Mouse (Mus musculus) embryonic facial prominence, embryonic 13.5 days (tissue): ENCODE results near the gene Mnd1. TPM values are rescaled to one million over a fixed set of nuclear protein-coding genes. Genes with fewer than 3 reads are reported as not detected.

Experiments used
- ATAC-seq: fragments of 200-750 bp; cut with Nextera tagmentation; 2 replicates; pipeline ENCODE4 v1.8.0; 2017; ENCODE audit warnings: low read depth; ENCODE audit not compliant: insufficient number of reproducible peaks, insufficient read depth, low FRiP score, low TSS enrichment
- H3K27ac ChIP-seq: fragments of 300-500 bp; sonication (generic); 2 replicates; pipeline ENCODE4 v1.5.1; 2015; ENCODE audit warnings: moderate library complexity, mild to moderate bottlenecking, inconsistent platforms
- H3K27me3 ChIP-seq: fragments of 300-500 bp; sonication (generic); 2 replicates; pipeline ENCODE4 v1.6.1; 2015; ENCODE audit warnings: mild to moderate bottlenecking, inconsistent platforms
- H3K36me3 ChIP-seq: fragments of 300-500 bp; sonication (generic); 2 replicates; pipeline ENCODE4 v1.6.1; 2015; ENCODE audit warnings: mild to moderate bottlenecking, inconsistent platforms
- H3K4me1 ChIP-seq: fragments of 300-500 bp; sonication (generic); 2 replicates; pipeline ENCODE4 v1.6.1; 2015; ENCODE audit warnings: inconsistent platforms
- H3K4me2 ChIP-seq: fragments of 300-500 bp; sonication (generic); 2 replicates; pipeline ENCODE4 v1.6.1; 2015; ENCODE audit warnings: moderate library complexity, mild to moderate bottlenecking, inconsistent platforms
- H3K4me3 ChIP-seq: fragments of 300-500 bp; sonication (generic); 2 replicates; pipeline ENCODE4 v1.5.1; 2015; ENCODE audit warnings: mild to moderate bottlenecking, inconsistent platforms
- H3K9ac ChIP-seq: fragments of 300-500 bp; sonication (generic); 2 replicates; pipeline ENCODE4 v1.6.1; 2015; ENCODE audit warnings: mild to moderate bottlenecking, inconsistent platforms
- H3K9me3 ChIP-seq: fragments of 300-500 bp; sonication (generic); 2 replicates; pipeline ENCODE4 v1.6.1; 2016; ENCODE audit warnings: inconsistent platforms
- WGBS: fragments of 180-500 bp; shearing (Covaris S2); methylation state at CpG from one replicate; pipeline ENCODE4 v1.1.7; 2015; ENCODE audit warnings: mixed read lengths; 5-methylcytosine and 5-hydroxymethylcytosine counted together
- polyA plus RNA-seq: library from polyadenylated mRNA; unstranded; fragments of >200 nt; fragmentation: Nextera tagmentation; extraction: Ambion mirVana; gene quantifications from 2 replicates; pipeline ENCODE4 v1.2.1, GENCODE M21; 2015

Mnd1 gene
- polyA plus RNA-seq, 1 experiment from 2014 or later: 17.0 TPM

DNA sequence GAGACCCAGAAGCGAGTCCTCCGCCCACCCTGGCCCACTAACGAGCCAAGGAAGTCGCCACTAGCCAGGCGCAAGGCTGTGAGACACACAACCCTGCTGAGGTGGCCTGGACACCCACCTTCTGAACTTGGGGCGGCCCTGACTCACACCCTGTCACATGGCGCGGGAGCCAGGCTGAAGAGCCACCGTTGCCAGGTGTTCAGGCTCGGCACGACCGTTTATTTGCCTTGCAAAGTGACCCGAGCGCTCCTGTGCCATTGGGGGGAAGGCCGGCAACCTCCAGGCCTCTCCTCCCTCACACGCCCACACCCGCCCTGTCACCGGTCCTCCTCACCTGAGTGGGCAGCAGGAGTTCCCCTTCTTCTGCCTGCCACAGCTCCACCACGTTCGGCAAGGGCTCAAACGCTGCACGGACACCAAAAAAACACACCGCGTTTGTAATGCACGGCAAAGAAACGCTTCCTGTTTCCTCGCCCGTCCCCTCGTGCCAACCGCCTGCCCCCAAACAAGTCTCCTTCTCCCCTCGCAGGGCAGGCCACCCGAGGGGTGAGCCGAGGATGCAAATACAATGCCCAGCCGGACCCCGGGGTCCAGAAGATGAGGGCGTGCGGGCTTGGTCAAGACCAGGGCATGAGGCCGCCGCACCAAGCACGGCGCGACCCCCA lies 116.5 kb downstream of the Mnd1 start:
- WGBS: under 1% methylated on average over 42 of the region's 42 CpGs
- H3K9me3 ChIP-seq: no peaks in the 10 kb centered on the region
- no peak for ATAC-seq
- H3K4me2 ChIP-seq: peak overlapping the region; percentile 97
- peak overlapping the region; percentile 96 for H3K9ac ChIP-seq
- H3K36me3 ChIP-seq: no peaks in the 10 kb centered on the region
- H3K27me3 ChIP-seq: no peaks in the 10 kb centered on the region
- H3K4me1 ChIP-seq: peaks cover 34% of the 10 kb centered on the region
- H3K4me3 ChIP-seq: peak overlapping the region; percentile 96
- H3K27ac ChIP-seq: peak overlapping the region; percentile 90

DNA sequence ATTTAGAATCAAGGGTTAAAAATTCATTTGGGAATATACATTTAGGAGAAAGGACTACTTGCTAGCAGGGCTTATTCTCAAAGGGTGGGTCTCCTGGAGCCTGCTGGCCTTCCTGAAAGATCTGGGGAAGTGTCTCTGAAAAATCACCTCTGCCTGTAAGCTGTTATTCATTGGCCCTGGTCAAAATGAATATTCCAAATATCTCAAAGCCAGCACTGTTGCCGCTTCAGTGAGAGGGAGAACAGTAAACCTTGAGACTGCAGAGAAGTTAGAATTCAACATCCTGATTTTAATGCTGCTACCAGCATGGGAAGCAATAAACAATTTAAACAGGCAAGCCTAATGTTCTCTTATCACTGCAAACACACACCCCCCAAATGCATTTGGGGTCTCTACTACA lies 117.5 kb downstream of the Mnd1 start:
- Histone ChIP-seq H3K9ac (peak overlapping the region; percentile 96), H3K27ac (no peak overlapping the region), H3K4me1 (peaks cover 43% of the 10 kb centered on the region), H3K36me3 (no peaks in the 10 kb centered on the region; the same call in 1 of the 2 replicates), H3K27me3 (no peaks in the 10 kb centered on the region), H3K4me3 (peak overlapping the region; percentile 96), H3K9me3 (no peaks in the 10 kb centered on the region), H3K4me2 (peak overlapping the region; percentile 97)
- no peak for ATAC-seq
- 20% methylated on average over 1 of the region's 1 CpGs for WGBS

Other genes with a start within 250 kb of the Mnd1 start
- 65.7 and 67.4 TPM in 2 replicates for gene Tmem131l, start 115.6 kb downstream of the Mnd1 start, polyA plus RNA-seq
- 1.2 and 1.6 TPM in 2 replicates for gene Gm6525, start 18.3 kb upstream of the Mnd1 start, polyA plus RNA-seq
- gene Trim2, start 151.1 kb upstream of the Mnd1 start, polyA plus RNA-seq: 25.5 and 27.9 TPM in 2 replicates